Mouse (Mus musculus) small intestine, adult 2 months (tissue): ENCODE data around the gene Dclk1. TPM values are rescaled to one million over a fixed set of nuclear protein-coding genes. Genes with fewer than 3 reads are reported as not detected.

ENCODE experiments used
- H3K27ac ChIP-seq: fragments of 200-500 bp; 2 replicates; pipeline ENCODE4 v1.5.1; 2012; ENCODE audit warnings: low read depth, low read length, control low read depth, inconsistent platforms; ENCODE audit not compliant: insufficient read depth
- H3K27me3 ChIP-seq: fragments of 200-500 bp; 2 replicates; pipeline ENCODE4 v1.6.1; 2012; ENCODE audit warnings: mild to moderate bottlenecking, moderate library complexity, low read length, inconsistent platforms; ENCODE audit not compliant: control insufficient read depth, insufficient read depth
- H3K36me3 ChIP-seq: fragments of 200-500 bp; 2 replicates; pipeline ENCODE4 v1.6.1; 2012; ENCODE audit warnings: mild to moderate bottlenecking, low read length, control low read depth, inconsistent platforms; ENCODE audit not compliant: control insufficient read depth, insufficient read depth
- H3K4me1 ChIP-seq: fragments of 200-500 bp; 2 replicates; pipeline ENCODE4 v1.6.1; 2012; ENCODE audit warnings: low read length, inconsistent platforms, mixed read lengths; ENCODE audit not compliant: control insufficient read depth, insufficient read depth, insufficient read length
- H3K4me3 ChIP-seq: fragments of 200-500 bp; 2 replicates; pipeline ENCODE4 v1.5.1; 2012; ENCODE audit warnings: low read depth, mild to moderate bottlenecking, control low read depth, inconsistent platforms, low read length, moderate library complexity
- CTCF ChIP-seq: fragments of 200-500 bp; IDR thresholded peaks from 2 replicates; pipeline ENCODE4 v1.5.1; 2012; ENCODE audit warnings: low read depth, mild to moderate bottlenecking, control low read depth, inconsistent platforms, low read length, moderate library complexity, mixed read lengths; ENCODE audit not compliant: insufficient replicate concordance, insufficient read length; ENCODE audit errors: extremely low read depth
- POLR2A ChIP-seq: fragments of 200-500 bp; IDR thresholded peaks from 2 replicates; pipeline ENCODE4 v1.6.1; 2012; ENCODE audit warnings: low read depth, mild to moderate bottlenecking, control low read depth, inconsistent platforms, low read length, moderate library complexity
- WGBS: fragments of 180-500 bp; shearing (Covaris S2); methylation state at CpG from one replicate; pipeline ENCODE4 v1.1.7; 2018; 5-methylcytosine and 5-hydroxymethylcytosine counted together
- polyA plus RNA-seq: library from polyadenylated mRNA; depleted of rRNA; stranded (reverse); fragments of >200 nt; gene quantifications from 2 replicates; pipeline ENCODE4 v1.2.3, GENCODE M21; 2012

The Dclk1 gene
- polyA plus RNA-seq, 1 experiment, result 3.2 TPM

- TF ChIP-seq CTCF, result no peak
- TF ChIP-seq POLR2A, result no peak
- Histone ChIP-seq H3K4me1 (no peaks in the 10 kb centered on the region), H3K27ac (no peak overlapping the region), H3K4me3 (no peak overlapping the region), H3K27me3 (no peaks in the 10 kb centered on the region), H3K36me3 (no peaks in the 10 kb centered on the region)
- 77% methylated on average over 12 of the region's 12 CpGs for WGBS
Measured at GRCm38 (mm10) chr3:55539811-55540293, 297.7 kb downstream of the Dclk1 start.

- Histone ChIP-seq H3K36me3 (no peaks in the 10 kb centered on the region), H3K4me1 (no peaks in the 10 kb centered on the region), H3K4me3 (no peak overlapping the region), H3K27ac (no peak overlapping the region), H3K27me3 (no peaks in the 10 kb centered on the region)
- TF ChIP-seq CTCF (no peak), POLR2A (no peak)
- 82% methylated on average over 6 of the region's 6 CpGs for WGBS
Measured at GRCm38 (mm10) chr3:55540406-55541140, 298.4 kb downstream of the Dclk1 start.

GRCm38 (mm10) chr3:55541799-55542198 lies 299.6 kb downstream of the Dclk1 start:
- H3K27me3 ChIP-seq, result no peaks in the 10 kb centered on the region
- no peak for TF ChIP-seq CTCF
- TF ChIP-seq POLR2A, result no peak
- no peaks in the 10 kb centered on the region for H3K36me3 ChIP-seq
- no peak overlapping the region for H3K27ac ChIP-seq
- 83% methylated on average over 1 of the region's 1 CpGs for WGBS
- no peak overlapping the region for H3K4me3 ChIP-seq
- no peaks in the 10 kb centered on the region for H3K4me1 ChIP-seq

GRCm38 (mm10) chr3:55542310-55542709 lies 300.1 kb downstream of the Dclk1 start:
- Histone ChIP-seq H3K36me3 (no peaks in the 10 kb centered on the region), H3K4me1 (no peaks in the 10 kb centered on the region), H3K4me3 (no peak overlapping the region), H3K27me3 (no peaks in the 10 kb centered on the region), H3K27ac (no peak overlapping the region)
- TF ChIP-seq POLR2A (no peak), CTCF (0 out of 2 replicates have a peak, but pooled peaks have one; percentile 5)
- WGBS, result 20% methylated on average over 8 of the region's 8 CpGs

GRCm38 (mm10) chr3:55542947-55543346 lies 300.8 kb downstream of the Dclk1 start:
- H3K4me3 ChIP-seq, result no peak overlapping the region
- no peaks in the 10 kb centered on the region for H3K36me3 ChIP-seq
- no peaks in the 10 kb centered on the region for H3K27me3 ChIP-seq
- H3K27ac ChIP-seq, result no peak overlapping the region
- no peaks in the 10 kb centered on the region for H3K4me1 ChIP-seq
- 77% methylated on average over 16 of the region's 16 CpGs for WGBS
- TF ChIP-seq CTCF (no peak), POLR2A (no peak)

- Histone ChIP-seq H3K27me3 (no peaks in the 10 kb centered on the region), H3K27ac (no peak overlapping the region), H3K4me3 (no peak overlapping the region), H3K4me1 (no peaks in the 10 kb centered on the region), H3K36me3 (no peaks in the 10 kb centered on the region)
- 57% methylated on average over 13 of the region's 13 CpGs for WGBS
- no peak for TF ChIP-seq CTCF
- no peak for TF ChIP-seq POLR2A
Measured at GRCm38 (mm10) chr3:55543929-55544684, 301.9 kb downstream of the Dclk1 start.

- Histone ChIP-seq H3K4me3 (no peak overlapping the region), H3K27me3 (no peaks in the 10 kb centered on the region), H3K27ac (no peak overlapping the region), H3K36me3 (no peaks in the 10 kb centered on the region), H3K4me1 (no peaks in the 10 kb centered on the region)
- 78% methylated on average over 3 of the region's 3 CpGs for WGBS
- TF ChIP-seq POLR2A (no peak), CTCF (no peak)
Measured at GRCm38 (mm10) chr3:55545296-55545695, 303.1 kb downstream of the Dclk1 start.
